Mouse (Mus musculus): Measurements from ENCODE around the gene St6galnac3.

DNA sequence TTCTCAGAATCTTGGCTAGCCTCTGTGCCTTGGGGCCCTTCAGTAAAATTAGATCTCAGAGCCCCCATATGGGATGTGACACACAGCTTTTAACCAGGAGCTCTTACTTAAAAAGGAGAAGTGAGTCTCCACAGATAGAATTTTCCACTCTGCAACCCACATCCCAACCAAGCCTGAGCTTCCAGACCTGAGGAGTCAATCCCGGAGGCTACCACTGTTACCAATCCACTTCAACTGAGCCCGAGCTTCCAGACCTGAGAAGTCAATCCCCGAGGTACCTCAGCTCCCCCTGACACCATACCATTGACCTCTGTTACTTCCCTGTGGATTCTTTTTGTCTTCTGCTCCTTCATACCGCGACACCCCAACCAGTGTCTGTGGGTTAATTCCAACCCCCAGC, 463.0 kb downstream of the St6galnac3 start:
- TF ChIP-seq CTCF (IDR thresholded peaks at IDR 0.05; ENCODE audit: insufficient read depth, low read length) (no peak), POLR2A (IDR thresholded peaks at IDR 0.05; ENCODE audit: borderline replicate concordance, extremely low read depth, low read depth, low read length) (no peak)

All from lung, adult 2 months (tissue).